Mouse (Mus musculus) megakaryocyte, embryonic 14.5 days (primary cell): ENCODE measurements at regions not wholly inside any gene's neighbourhood (a gene's known extent, or its start where the extent isn't known, plus 50 kb on each side); places are given as distances from the start of the nearest gene placed in this dataset.

Experiments used
- FLI1 ChIP-seq: IDR thresholded peaks from 2 replicates; pipeline ENCODE4 v1.6.1; 2012; ENCODE audit warnings: low read length, inconsistent platforms, mixed read lengths
- GATA1 ChIP-seq: IDR thresholded peaks from 3 replicates; pipeline ENCODE4 v1.6.1; 2012; ENCODE audit warnings: mixed read lengths, low read length, inconsistent platforms, borderline replicate concordance

DNA sequence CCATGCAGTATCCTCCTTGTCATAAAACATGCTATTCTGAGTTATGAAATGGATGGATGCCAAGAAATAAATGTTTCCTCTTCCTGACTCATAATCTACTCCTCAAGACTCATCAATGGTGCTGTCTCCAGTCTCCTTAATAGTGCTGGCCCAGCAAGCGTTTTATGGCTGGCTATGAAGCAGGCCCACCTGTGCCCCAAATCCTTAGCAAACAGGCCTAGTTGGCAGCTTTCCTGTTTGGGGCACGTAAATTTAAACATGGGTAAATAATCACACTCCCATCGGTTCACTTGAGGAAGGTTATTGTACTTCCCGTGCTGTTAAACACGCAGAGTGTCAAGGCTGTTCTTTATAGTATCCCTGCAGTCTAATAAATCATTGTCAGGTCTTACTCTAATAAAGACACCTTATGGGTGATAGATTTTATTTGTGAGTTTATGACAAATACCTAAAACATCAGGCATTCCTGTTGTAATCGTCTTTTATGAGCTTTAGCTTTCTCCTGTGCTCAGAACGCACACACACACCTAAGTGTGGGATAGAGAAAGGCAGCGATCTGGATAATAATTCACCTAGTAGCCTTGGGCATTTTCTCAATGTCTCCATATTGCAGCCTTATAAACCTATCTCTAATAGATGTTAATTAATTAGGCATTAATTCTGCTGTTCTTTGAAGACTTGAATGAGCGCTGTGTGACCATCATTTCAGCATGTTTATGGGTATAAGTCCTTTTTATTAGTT is 435.6 kb upstream of the Klf6 start:
- no peak for TF ChIP-seq FLI1
- no peak for TF ChIP-seq GATA1
